Mouse (Mus musculus): Measurements from ENCODE around the gene Ggnbp2.
"Not testable (repeated sequence)": the region's sequence is repeated elsewhere in the genome, so short reads cannot be mapped to it uniquely, and the experiment has no call there.

GRCm38 (mm10) chr11:84829495-84829894, 41.1 kb downstream of the Ggnbp2 start:
- TF ChIP-seq CTCF, EP300 (IDR thresholded peaks at IDR 0.05; ENCODE audit: low read depth): not testable (repeated sequence)
